Mouse (Mus musculus): Measurements from ENCODE around the gene Lrrc8a. TPM values are rescaled to one million over a fixed set of nuclear protein-coding genes. Genes with fewer than 3 reads are reported as not detected.

The Lrrc8a gene
- polyA plus RNA-seq, 1 experiment from 2014 or later, result 58.3 TPM

GRCm38 (mm10) chr2:30256616-30257350 is 19.3 kb downstream of the Lrrc8a start:
- no peaks in the 10 kb centered on the region for H3K9me3 ChIP-seq (replicated peaks)
- no peak overlapping the region for H3K4me2 ChIP-seq
- 97% methylated on average over 30 of the region's 30 CpGs for WGBS
- no peak overlapping the region for H3K4me3 ChIP-seq
- no peak for ATAC-seq
- no peak overlapping the region for H3K27ac ChIP-seq
- H3K27me3 ChIP-seq, result no peaks in the 10 kb centered on the region
- peaks cover 86% of the 10 kb centered on the region for H3K36me3 ChIP-seq (ENCODE audit: poor library complexity, severe bottlenecking)
- H3K4me1 ChIP-seq, result no peaks in the 10 kb centered on the region; the same call in 1 of the 2 replicates
- H3K9ac ChIP-seq, result no peak overlapping the region

- H3K9ac ChIP-seq, result no peak overlapping the region
- no peak overlapping the region for H3K4me3 ChIP-seq
- no peak for ATAC-seq
Observed at GRCm38 (mm10) chr2:30257699-30258460, 20.4 kb downstream of the Lrrc8a start.

GRCm38 (mm10) chr2:30258600-30258999 is 21.1 kb downstream of the Lrrc8a start:
- no peak overlapping the region for H3K4me2 ChIP-seq
- H3K36me3 ChIP-seq (ENCODE audit: poor library complexity, severe bottlenecking), result peaks cover 88% of the 10 kb centered on the region
- no peak overlapping the region for H3K27ac ChIP-seq
- peaks cover 16% of the 10 kb centered on the region for H3K4me1 ChIP-seq
- no peak overlapping the region for H3K9ac ChIP-seq
- no peaks in the 10 kb centered on the region for H3K9me3 ChIP-seq (replicated peaks)
- H3K27me3 ChIP-seq, result no peaks in the 10 kb centered on the region
- 93% methylated on average over 4 of the region's 4 CpGs for WGBS
- no peak overlapping the region for H3K4me3 ChIP-seq
- no peak for ATAC-seq

More at GRCm38 (mm10) chr2:30257699-30258460, 20.4 kb downstream of the Lrrc8a start:
- WGBS, result 89% methylated on average over 7 of the region's 7 CpGs
- Histone ChIP-seq H3K36me3 (ENCODE audit: poor library complexity, severe bottlenecking) (peaks cover 85% of the 10 kb centered on the region), H3K27me3 (no peaks in the 10 kb centered on the region), H3K9me3 (replicated peaks) (no peaks in the 10 kb centered on the region), H3K27ac (no peak overlapping the region), H3K4me2 (no peak overlapping the region), H3K4me1 (peaks cover 9% of the 10 kb centered on the region)

- ATAC-seq, result no peak
Observed at GRCm38 (mm10) chr2:30259131-30260064, 21.9 kb downstream of the Lrrc8a start.

GRCm38 (mm10) chr2:30261064-30261736 is 23.7 kb downstream of the Lrrc8a start:
- peaks cover 40% of the 10 kb centered on the region for H3K4me1 ChIP-seq
- no peak overlapping the region for H3K4me3 ChIP-seq
- no peak overlapping the region for H3K9ac ChIP-seq
- no peak overlapping the region for H3K27ac ChIP-seq
- peaks cover 88% of the 10 kb centered on the region for H3K36me3 ChIP-seq (ENCODE audit: poor library complexity, severe bottlenecking)
- H3K9me3 ChIP-seq (replicated peaks), result no peaks in the 10 kb centered on the region
- no peak overlapping the region for H3K4me2 ChIP-seq
- H3K27me3 ChIP-seq, result no peaks in the 10 kb centered on the region
- ATAC-seq, result no peak
- WGBS, result 91% methylated on average over 4 of the region's 4 CpGs

More at GRCm38 (mm10) chr2:30259131-30260064, 21.9 kb downstream of the Lrrc8a start:
- H3K27ac ChIP-seq, result no peak overlapping the region
- H3K9me3 ChIP-seq (replicated peaks), result no peaks in the 10 kb centered on the region
- H3K4me1 ChIP-seq, result peaks cover 24% of the 10 kb centered on the region
- no peak overlapping the region for H3K4me2 ChIP-seq
- WGBS, result 90% methylated on average over 15 of the region's 15 CpGs
- no peak overlapping the region for H3K4me3 ChIP-seq
- H3K36me3 ChIP-seq (ENCODE audit: poor library complexity, severe bottlenecking), result peaks cover 95% of the 10 kb centered on the region
- no peak overlapping the region for H3K9ac ChIP-seq
- no peaks in the 10 kb centered on the region for H3K27me3 ChIP-seq

GRCm38 (mm10) chr2:30261921-30262839 is 24.7 kb downstream of the Lrrc8a start:
- no peak for ATAC-seq
- H3K9ac ChIP-seq, result 0 out of 2 replicates have a peak overlapping the region, but pooled peaks have one; percentile 7
- H3K9me3 ChIP-seq (replicated peaks), result no peaks in the 10 kb centered on the region
- H3K4me3 ChIP-seq, result no peak overlapping the region
- peaks cover 79% of the 10 kb centered on the region for H3K36me3 ChIP-seq (ENCODE audit: poor library complexity, severe bottlenecking)
- H3K4me1 ChIP-seq, result peaks cover 47% of the 10 kb centered on the region
- peak overlapping the region; percentile 15 for H3K27ac ChIP-seq
- H3K27me3 ChIP-seq, result no peaks in the 10 kb centered on the region
- WGBS, result 89% methylated on average over 18 of the region's 18 CpGs
- H3K4me2 ChIP-seq, result no peak overlapping the region

- H3K9ac ChIP-seq, result no peak overlapping the region
- no peaks in the 10 kb centered on the region for H3K9me3 ChIP-seq (replicated peaks)
- no peak overlapping the region for H3K4me3 ChIP-seq
- WGBS, result 47% methylated on average over 4 of the region's 4 CpGs
- peaks cover 77% of the 10 kb centered on the region for H3K36me3 ChIP-seq (ENCODE audit: poor library complexity, severe bottlenecking)
- peak; percentile 84 for ATAC-seq
- H3K27ac ChIP-seq, result peak overlapping the region; percentile 72
- H3K4me2 ChIP-seq, result peak overlapping the region; percentile 5; the same call in 1 of the 2 replicates
- peaks cover 47% of the 10 kb centered on the region for H3K4me1 ChIP-seq
- no peaks in the 10 kb centered on the region for H3K27me3 ChIP-seq
Observed at GRCm38 (mm10) chr2:30262840-30263441, 25.4 kb downstream of the Lrrc8a start.

- WGBS, result 93% methylated on average over 6 of the region's 6 CpGs
- Histone ChIP-seq H3K4me3 (no peak overlapping the region), H3K9me3 (replicated peaks) (no peaks in the 10 kb centered on the region), H3K36me3 (ENCODE audit: poor library complexity, severe bottlenecking) (peaks cover 68% of the 10 kb centered on the region), H3K4me1 (peaks cover 47% of the 10 kb centered on the region), H3K4me2 (no peak overlapping the region), H3K27ac (no peak overlapping the region; the same call in 1 of the 2 replicates), H3K9ac (no peak overlapping the region), H3K27me3 (no peaks in the 10 kb centered on the region)
- ATAC-seq, result no peak
Observed at GRCm38 (mm10) chr2:30263811-30264210, 26.3 kb downstream of the Lrrc8a start.

GRCm38 (mm10) chr2:30264671-30265519 is 27.4 kb downstream of the Lrrc8a start:
- H3K36me3 ChIP-seq (ENCODE audit: poor library complexity, severe bottlenecking), result peaks cover 57% of the 10 kb centered on the region
- H3K27ac ChIP-seq, result peak overlapping the region; percentile 70; the same call in 1 of the 2 replicates
- H3K9ac ChIP-seq, result no peak overlapping the region
- 72% methylated on average over 7 of the region's 7 CpGs for WGBS
- peaks cover 48% of the 10 kb centered on the region for H3K4me1 ChIP-seq
- no peak for ATAC-seq
- H3K9me3 ChIP-seq (replicated peaks), result no peaks in the 10 kb centered on the region
- no peak overlapping the region for H3K4me3 ChIP-seq
- H3K27me3 ChIP-seq, result no peaks in the 10 kb centered on the region
- H3K4me2 ChIP-seq, result no peak overlapping the region

Data from forebrain, embryonic 13.5 days (tissue).